Mouse (Mus musculus): ENCODE results near the gene Ifitm3. TPM values are rescaled to one million over a fixed set of nuclear protein-coding genes. Genes with fewer than 3 reads are reported as not detected.
"Not testable (repeated sequence)": the region's sequence is repeated elsewhere in the genome, so short reads cannot be mapped to it uniquely, and the experiment has no call there.

Gene Ifitm3
- polyA plus RNA-seq, 1 experiment = 177 TPM

DNA sequence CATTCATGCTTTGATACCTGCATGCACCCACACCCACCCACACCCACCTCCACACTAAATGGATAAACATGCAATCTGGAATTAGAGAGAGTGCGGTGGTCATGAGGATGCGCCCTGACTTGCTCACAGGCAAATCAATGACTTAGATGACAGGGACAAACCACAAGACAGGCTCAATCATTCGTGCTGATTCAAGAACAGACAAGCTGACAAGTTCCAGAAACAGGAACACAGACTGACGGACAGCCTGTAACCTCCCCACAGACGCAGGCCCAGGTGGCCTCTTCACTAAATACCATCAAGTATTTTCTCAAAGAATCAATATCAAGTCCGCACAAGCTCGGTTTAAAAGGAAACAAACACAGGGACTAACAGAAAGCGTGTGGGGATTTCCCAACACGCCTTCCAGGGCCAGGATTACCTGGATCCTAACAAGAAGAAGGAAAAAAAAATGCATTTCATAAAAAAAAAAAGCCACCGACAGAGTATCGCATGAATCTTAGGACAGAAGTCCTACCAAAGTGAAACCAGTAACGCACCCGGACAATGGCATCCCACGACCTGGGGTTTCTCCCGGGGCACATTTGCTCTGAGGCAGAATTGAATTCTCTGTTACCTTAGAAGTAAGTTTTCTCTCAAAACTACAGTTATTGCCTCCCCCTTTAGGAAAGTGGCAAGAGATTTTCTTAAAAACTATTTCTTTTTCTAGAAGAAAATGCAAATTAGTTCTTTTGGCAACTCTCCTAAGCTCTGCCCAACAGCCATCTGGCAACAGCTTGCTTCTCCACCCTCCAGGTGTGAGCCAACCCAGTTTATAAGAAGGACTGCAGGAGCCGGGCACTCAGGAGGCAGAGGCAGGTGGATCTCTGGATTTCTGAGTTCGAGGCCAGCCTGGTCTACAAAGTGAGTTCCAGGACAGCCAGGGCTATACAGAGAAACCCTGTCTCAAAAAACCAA is 23.1 kb downstream of the Ifitm3 start:
- no peak overlapping the region for H3K4me3 ChIP-seq (ENCODE audit: extremely low read depth, insufficient read depth, insufficient read length)
- DNase-seq (ENCODE audit: low read depth in 1 of 2, low spot score in 2 of 2) = no peak
- TF ChIP-seq CTCF (IDR thresholded peaks at IDR 0.05; ENCODE audit: extremely low read depth, insufficient read depth, insufficient read length, insufficient replicate concordance) = no peak
- no peak for TF ChIP-seq POLR2A (IDR thresholded peaks at IDR 0.05; ENCODE audit: low read depth, low read length)
- H3K27ac ChIP-seq (ENCODE audit: insufficient read depth, low read length) = no peak overlapping the region
- H3K27me3 ChIP-seq (ENCODE audit: control insufficient read depth, insufficient read depth, low read length) = no peaks in the 10 kb centered on the region
- WGBS = 49% methylated on average over 17 of the region's 17 CpGs
- peaks cover 4% of the 10 kb centered on the region; the same call in 1 of the 2 replicates for H3K4me1 ChIP-seq (ENCODE audit: control insufficient read depth, insufficient read depth, insufficient read length)
- H3K36me3 ChIP-seq (ENCODE audit: control insufficient read depth, insufficient read depth, low read length) = no peaks in the 10 kb centered on the region

DNA sequence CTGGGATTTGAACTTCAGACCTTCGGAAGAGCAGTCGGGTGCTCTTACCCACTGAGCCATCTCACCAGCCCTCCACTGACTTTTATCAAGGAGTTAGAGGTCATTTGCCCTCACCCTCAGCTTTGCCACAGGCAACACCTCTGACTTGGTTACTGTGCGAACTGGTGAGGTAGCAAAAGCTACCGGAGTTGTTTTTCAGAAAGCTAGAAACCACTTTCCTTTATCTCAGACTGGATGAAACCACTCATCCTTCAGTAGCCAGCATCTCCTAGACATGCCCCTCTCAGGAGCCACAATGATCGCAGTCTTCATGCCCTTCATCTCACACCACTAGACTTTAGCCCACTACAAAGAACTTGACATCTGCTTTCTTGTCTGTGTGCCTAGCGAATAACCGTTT is 27.6 kb downstream of the Ifitm3 start:
- 74% methylated on average over 7 of the region's 7 CpGs for WGBS
- H3K4me3 ChIP-seq (ENCODE audit: extremely low read depth, insufficient read depth, insufficient read length) = no peak overlapping the region

DNA sequence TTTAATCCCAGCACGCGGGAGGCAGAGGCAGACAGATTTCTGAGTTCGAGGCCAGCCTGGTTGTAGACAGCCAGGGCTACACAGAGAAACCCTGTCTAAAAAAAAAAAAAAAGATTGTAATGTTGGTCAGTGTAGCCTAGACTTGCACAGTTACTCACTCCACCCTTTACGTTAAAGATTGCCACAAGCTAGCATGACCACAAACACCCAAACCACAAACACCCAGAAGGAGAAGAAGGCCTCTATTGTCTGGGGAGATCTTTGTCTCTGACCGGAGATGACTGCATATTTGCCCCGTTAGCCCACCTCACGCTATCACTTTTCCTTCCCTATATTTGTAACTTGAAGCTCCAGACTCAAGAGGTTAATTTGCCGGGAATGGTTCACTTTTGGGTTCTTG is 28.9 kb downstream of the Ifitm3 start:
- H3K36me3 ChIP-seq (ENCODE audit: control insufficient read depth, insufficient read depth, low read length) = no peaks in the 10 kb centered on the region

More for the DNA sequence above, 27.6 kb downstream of the Ifitm3 start:
- no peak for DNase-seq (ENCODE audit: low read depth in 1 of 2, low spot score in 2 of 2)
- Histone ChIP-seq H3K4me1 (ENCODE audit: control insufficient read depth, insufficient read depth, insufficient read length) (no peaks in the 10 kb centered on the region; the same call in 1 of the 2 replicates), H3K27me3 (ENCODE audit: control insufficient read depth, insufficient read depth, low read length) (no peaks in the 10 kb centered on the region), H3K27ac (ENCODE audit: insufficient read depth, low read length) (no peak overlapping the region), H3K36me3 (ENCODE audit: control insufficient read depth, insufficient read depth, low read length) (no peaks in the 10 kb centered on the region)
- no peak for TF ChIP-seq CTCF (IDR thresholded peaks at IDR 0.05; ENCODE audit: extremely low read depth, insufficient read depth, insufficient read length, insufficient replicate concordance)
- TF ChIP-seq POLR2A (IDR thresholded peaks at IDR 0.05; ENCODE audit: low read depth, low read length) = no peak

DNA sequence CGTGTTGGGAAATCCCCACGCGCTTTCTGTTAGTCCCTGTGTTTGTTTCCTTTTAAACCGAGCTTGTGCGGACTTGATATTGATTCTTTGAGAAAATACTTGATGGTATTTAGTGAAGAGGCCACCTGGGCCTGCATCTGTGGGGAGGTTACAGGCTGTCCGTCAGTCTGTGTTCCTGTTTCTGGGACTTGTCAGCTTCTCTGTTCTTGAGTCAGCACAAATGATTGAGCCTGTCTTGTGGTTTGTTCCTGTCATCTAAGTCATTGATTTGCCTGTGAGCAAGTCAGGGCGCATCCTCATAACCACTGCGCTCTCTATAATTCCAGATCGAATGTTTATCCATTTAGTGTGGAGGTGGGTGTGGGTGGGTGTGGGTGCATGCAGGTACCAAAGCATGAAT is 33.9 kb downstream of the Ifitm3 start:
- H3K4me1 ChIP-seq (ENCODE audit: control insufficient read depth, insufficient read depth, insufficient read length) = not testable (repeated sequence)
- WGBS = 69% methylated on average over 9 of the region's 9 CpGs

More for the DNA sequence above, 28.9 kb downstream of the Ifitm3 start:
- TF ChIP-seq CTCF (IDR thresholded peaks at IDR 0.05; ENCODE audit: extremely low read depth, insufficient read depth, insufficient read length, insufficient replicate concordance) (no peak), POLR2A (IDR thresholded peaks at IDR 0.05; ENCODE audit: low read depth, low read length) (no peak)
- no peak overlapping the region for H3K27ac ChIP-seq (ENCODE audit: insufficient read depth, low read length)
- no peak overlapping the region for H3K4me3 ChIP-seq (ENCODE audit: extremely low read depth, insufficient read depth, insufficient read length)
- no peaks in the 10 kb centered on the region; the same call in 1 of the 2 replicates for H3K4me1 ChIP-seq (ENCODE audit: control insufficient read depth, insufficient read depth, insufficient read length)
- 33% methylated on average over 8 of the region's 8 CpGs for WGBS
- H3K27me3 ChIP-seq (ENCODE audit: control insufficient read depth, insufficient read depth, low read length) = no peaks in the 10 kb centered on the region
- no peak for DNase-seq (ENCODE audit: low read depth in 1 of 2, low spot score in 2 of 2)

DNA sequence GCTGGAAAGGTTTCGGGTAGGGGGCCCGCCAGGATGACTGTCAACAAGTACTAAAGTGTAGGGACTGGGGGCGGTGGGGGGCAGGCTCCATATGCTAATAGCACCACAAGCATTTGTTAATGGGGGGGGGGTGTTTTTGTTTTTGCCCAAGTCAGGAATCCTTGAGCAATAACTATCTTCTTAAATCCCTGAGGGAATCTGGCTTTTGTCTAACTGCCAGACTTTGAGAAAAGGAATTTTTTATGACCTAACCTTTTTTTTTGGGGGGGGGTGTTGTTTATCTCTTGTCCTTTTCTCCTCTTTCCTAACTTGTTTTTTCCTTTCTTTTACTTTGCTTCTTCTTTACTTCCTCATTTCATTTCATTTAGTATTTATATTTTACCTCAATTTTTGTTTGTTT is 35.1 kb downstream of the Ifitm3 start:
- WGBS = 84% methylated on average over 3 of the region's 3 CpGs
- Histone ChIP-seq H3K36me3 (ENCODE audit: control insufficient read depth, insufficient read depth, low read length) (no peaks in the 10 kb centered on the region), H3K27ac (ENCODE audit: insufficient read depth, low read length) (no peak overlapping the region), H3K27me3 (ENCODE audit: control insufficient read depth, insufficient read depth, low read length) (no peaks in the 10 kb centered on the region), H3K4me1 (ENCODE audit: control insufficient read depth, insufficient read depth, insufficient read length) (peaks cover 2% of the 10 kb centered on the region; the same call in 1 of the 2 replicates), H3K4me3 (ENCODE audit: extremely low read depth, insufficient read depth, insufficient read length) (no peak overlapping the region)
- TF ChIP-seq POLR2A (IDR thresholded peaks at IDR 0.05; ENCODE audit: low read depth, low read length) = no peak
- TF ChIP-seq CTCF (IDR thresholded peaks at IDR 0.05; ENCODE audit: extremely low read depth, insufficient read depth, insufficient read length, insufficient replicate concordance) = no peak
- no peak for DNase-seq (ENCODE audit: low read depth in 1 of 2, low spot score in 2 of 2)

More for the DNA sequence above, 33.9 kb downstream of the Ifitm3 start:
- not testable (repeated sequence) for DNase-seq (ENCODE audit: low read depth in 1 of 2, low spot score in 2 of 2); H3K27ac ChIP-seq (ENCODE audit: insufficient read depth, low read length); H3K27me3 ChIP-seq (ENCODE audit: control insufficient read depth, insufficient read depth, low read length); H3K36me3 ChIP-seq (ENCODE audit: control insufficient read depth, insufficient read depth, low read length); H3K4me3 ChIP-seq (ENCODE audit: extremely low read depth, insufficient read depth, insufficient read length)

DNA sequence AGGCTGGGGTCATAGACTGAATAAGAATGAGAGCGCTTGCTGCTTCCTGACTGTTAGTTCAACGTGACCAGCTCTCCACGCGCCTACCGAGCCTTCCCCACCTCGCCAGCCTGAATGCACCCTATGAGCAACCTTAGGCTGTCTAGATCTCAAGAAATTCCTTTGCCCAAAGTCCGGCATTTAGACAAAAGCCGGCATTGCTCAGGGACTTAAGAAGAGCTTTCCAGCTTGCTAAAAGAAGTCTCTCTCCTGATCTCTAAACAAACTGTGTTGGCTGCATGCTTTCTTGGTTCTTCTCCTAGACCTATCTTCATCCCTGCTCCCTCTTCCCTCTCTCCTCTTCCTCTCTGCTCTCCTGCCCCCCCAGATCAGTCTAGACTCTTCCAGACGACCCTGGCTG is 35.6 kb downstream of the Ifitm3 start:
- H3K36me3 ChIP-seq (ENCODE audit: control insufficient read depth, insufficient read depth, low read length) = no peaks in the 10 kb centered on the region
- TF ChIP-seq POLR2A (IDR thresholded peaks at IDR 0.05; ENCODE audit: low read depth, low read length) (no peak), CTCF (IDR thresholded peaks at IDR 0.05; ENCODE audit: extremely low read depth, insufficient read depth, insufficient read length, insufficient replicate concordance) (no peak)
- H3K4me3 ChIP-seq (ENCODE audit: extremely low read depth, insufficient read depth, insufficient read length) = no peak overlapping the region
- no peak overlapping the region for H3K27ac ChIP-seq (ENCODE audit: insufficient read depth, low read length)
- no peak for DNase-seq (ENCODE audit: low read depth in 1 of 2, low spot score in 2 of 2)
- 50% methylated on average over 9 of the region's 9 CpGs for WGBS
- no peaks in the 10 kb centered on the region for H3K27me3 ChIP-seq (ENCODE audit: control insufficient read depth, insufficient read depth, low read length)
- 0 out of 2 replicates have a peak, but pooled peaks cover 2% of the 10 kb centered on the region for H3K4me1 ChIP-seq (ENCODE audit: control insufficient read depth, insufficient read depth, insufficient read length)
